Mouse (Mus musculus): ENCODE measurements around the gene Ankrd44. TPM values are rescaled to one million over a fixed set of nuclear protein-coding genes. Genes with fewer than 3 reads are reported as not detected.
"Not testable (repeated sequence)": the region's sequence is repeated elsewhere in the genome, so short reads cannot be mapped to it uniquely, and the experiment has no call there.

Ankrd44 gene
- 29.9 and 31.4 TPM in 2 replicates for polyA plus RNA-seq (2015; fragmentation: Nextera tagmentation; extraction: Ambion mirVana)

- WGBS, result under 1% methylated on average over 69 of the region's 94 CpGs
- no peaks in the 10 kb centered on the region for H3K27me3 ChIP-seq (ENCODE audit: control insufficient read depth, insufficient read depth, low read depth, low read length)
- peak within 1 kb of the TSS; percentile 57 for H3K4me2 ChIP-seq (ENCODE audit: low read length)
- H3K9ac ChIP-seq (ENCODE audit: low read depth, low read length), result peak within 1 kb of the TSS; percentile 98
- no peaks in the 10 kb centered on the region for H3K36me3 ChIP-seq (ENCODE audit: control insufficient read depth, insufficient read depth, low read length)
- H3K4me3 ChIP-seq (ENCODE audit: low read depth, low read length), result peak within 1 kb of the TSS; percentile 79
- peak; percentile 95 for ATAC-seq
- peak within 1 kb of the TSS; percentile 97 for H3K27ac ChIP-seq (ENCODE audit: low read length)
- H3K9me3 ChIP-seq (replicated peaks; ENCODE audit: control insufficient read depth, low read length, poor library complexity, severe bottlenecking), result no peaks in the 10 kb centered on the region
- H3K4me1 ChIP-seq (ENCODE audit: control insufficient read depth, insufficient read depth, low read length), result peaks cover 18% of the 10 kb centered on the region
Observed at GRCm38 (mm10) chr1:54925971-54926771, at the start of gene Ankrd44. TSS of gene Ankrd44 (minus strand) at chr1:54926387.

GRCm38 (mm10) chr1:54971687-54972404 lies 45.7 kb upstream of the Ankrd44 start:
- no peaks in the 10 kb centered on the region for H3K36me3 ChIP-seq (ENCODE audit: control insufficient read depth, insufficient read depth, low read length)
- no peak overlapping the region for H3K9ac ChIP-seq (ENCODE audit: low read depth, low read length)
- no peak overlapping the region for H3K4me3 ChIP-seq (ENCODE audit: low read depth, low read length)
- no peak for ATAC-seq
- no peaks in the 10 kb centered on the region for H3K9me3 ChIP-seq (replicated peaks; ENCODE audit: control insufficient read depth, low read length, poor library complexity, severe bottlenecking)
- no peaks in the 10 kb centered on the region for H3K27me3 ChIP-seq (ENCODE audit: control insufficient read depth, insufficient read depth, low read depth, low read length)
- H3K27ac ChIP-seq (ENCODE audit: low read length), result no peak overlapping the region
- H3K4me2 ChIP-seq (ENCODE audit: low read length), result no peak overlapping the region
- 88% methylated on average over 5 of the region's 5 CpGs for WGBS
- H3K4me1 ChIP-seq (ENCODE audit: control insufficient read depth, insufficient read depth, low read length), result no peaks in the 10 kb centered on the region

- H3K4me1 ChIP-seq (ENCODE audit: control insufficient read depth, insufficient read depth, low read length), result no peaks in the 10 kb centered on the region
- H3K27me3 ChIP-seq (ENCODE audit: control insufficient read depth, insufficient read depth, low read depth, low read length), result no peaks in the 10 kb centered on the region
- no peak for ATAC-seq
- H3K4me2 ChIP-seq (ENCODE audit: low read length), result no peak overlapping the region
- H3K36me3 ChIP-seq (ENCODE audit: control insufficient read depth, insufficient read depth, low read length), result no peaks in the 10 kb centered on the region
- no peaks in the 10 kb centered on the region for H3K9me3 ChIP-seq (replicated peaks; ENCODE audit: control insufficient read depth, low read length, poor library complexity, severe bottlenecking)
- no peak overlapping the region for H3K9ac ChIP-seq (ENCODE audit: low read depth, low read length)
- 97% methylated on average over 3 of the region's 3 CpGs for WGBS
- H3K4me3 ChIP-seq (ENCODE audit: low read depth, low read length), result no peak overlapping the region
- H3K27ac ChIP-seq (ENCODE audit: low read length), result no peak overlapping the region
Observed at GRCm38 (mm10) chr1:54966858-54967257, 40.7 kb upstream of the Ankrd44 start.

- 62% methylated on average over 11 of the region's 11 CpGs for whole genome bisulfite sequencing
- H3K4me2 ChIP-seq (ENCODE audit: low read length), result no peak overlapping the region
- H3K27ac ChIP-seq (ENCODE audit: low read length), result no peak overlapping the region
- H3K4me3 ChIP-seq (ENCODE audit: low read depth, low read length), result no peak overlapping the region
- no peaks in the 10 kb centered on the region for H3K36me3 ChIP-seq (ENCODE audit: control insufficient read depth, insufficient read depth, low read length)
- H3K4me1 ChIP-seq (ENCODE audit: control insufficient read depth, insufficient read depth, low read length), result no peaks in the 10 kb centered on the region
- no peaks in the 10 kb centered on the region for H3K27me3 ChIP-seq (ENCODE audit: control insufficient read depth, insufficient read depth, low read depth, low read length)
- H3K9me3 ChIP-seq (replicated peaks; ENCODE audit: control insufficient read depth, low read length, poor library complexity, severe bottlenecking), result no peaks in the 10 kb centered on the region
- H3K9ac ChIP-seq (ENCODE audit: low read depth, low read length), result no peak overlapping the region
- ATAC-seq, result no peak
Observed at GRCm38 (mm10) chr1:54965159-54965995, 39.2 kb upstream of the Ankrd44 start.

GRCm38 (mm10) chr1:54961724-54962123 lies 35.5 kb upstream of the Ankrd44 start:
- H3K27ac ChIP-seq (ENCODE audit: low read length), result no peak overlapping the region
- 91% methylated on average over 9 of the region's 9 CpGs for WGBS
- H3K36me3 ChIP-seq (ENCODE audit: control insufficient read depth, insufficient read depth, low read length), result no peaks in the 10 kb centered on the region
- H3K4me2 ChIP-seq (ENCODE audit: low read length), result no peak overlapping the region
- H3K27me3 ChIP-seq (ENCODE audit: control insufficient read depth, insufficient read depth, low read depth, low read length), result no peaks in the 10 kb centered on the region
- no peaks in the 10 kb centered on the region for H3K4me1 ChIP-seq (ENCODE audit: control insufficient read depth, insufficient read depth, low read length)
- no peak for ATAC-seq
- no peaks in the 10 kb centered on the region for H3K9me3 ChIP-seq (replicated peaks; ENCODE audit: control insufficient read depth, low read length, poor library complexity, severe bottlenecking)
- H3K4me3 ChIP-seq (ENCODE audit: low read depth, low read length), result no peak overlapping the region
- H3K9ac ChIP-seq (ENCODE audit: low read depth, low read length), result no peak overlapping the region

- Histone ChIP-seq H3K4me1 (ENCODE audit: control insufficient read depth, insufficient read depth, low read length) (no peaks in the 10 kb centered on the region), H3K9me3 (replicated peaks; ENCODE audit: control insufficient read depth, low read length, poor library complexity, severe bottlenecking) (no peaks in the 10 kb centered on the region)
- WGBS, result 76% methylated on average over 9 of the region's 9 CpGs
Observed at GRCm38 (mm10) chr1:54960613-54961165, 34.5 kb upstream of the Ankrd44 start.

GRCm38 (mm10) chr1:54958525-54958924 lies 32.3 kb upstream of the Ankrd44 start:
- H3K4me1 ChIP-seq (ENCODE audit: control insufficient read depth, insufficient read depth, low read length), result no peaks in the 10 kb centered on the region
- ATAC-seq, result no peak
- H3K27me3 ChIP-seq (ENCODE audit: control insufficient read depth, insufficient read depth, low read depth, low read length), result no peaks in the 10 kb centered on the region
- 76% methylated on average over 3 of the region's 3 CpGs for WGBS
- H3K27ac ChIP-seq (ENCODE audit: low read length), result no peak overlapping the region
- no peak overlapping the region for H3K4me2 ChIP-seq (ENCODE audit: low read length)
- no peak overlapping the region for H3K4me3 ChIP-seq (ENCODE audit: low read depth, low read length)
- no peaks in the 10 kb centered on the region for H3K9me3 ChIP-seq (replicated peaks; ENCODE audit: control insufficient read depth, low read length, poor library complexity, severe bottlenecking)
- no peak overlapping the region for H3K9ac ChIP-seq (ENCODE audit: low read depth, low read length)
- no peaks in the 10 kb centered on the region for H3K36me3 ChIP-seq (ENCODE audit: control insufficient read depth, insufficient read depth, low read length)

More at GRCm38 (mm10) chr1:54960613-54961165, 34.5 kb upstream of the Ankrd44 start:
- no peak overlapping the region for H3K4me3 ChIP-seq (ENCODE audit: low read depth, low read length)
- H3K27ac ChIP-seq (ENCODE audit: low read length), result no peak overlapping the region
- no peak overlapping the region for H3K9ac ChIP-seq (ENCODE audit: low read depth, low read length)
- no peak for ATAC-seq
- H3K4me2 ChIP-seq (ENCODE audit: low read length), result no peak overlapping the region
- no peaks in the 10 kb centered on the region for H3K36me3 ChIP-seq (ENCODE audit: control insufficient read depth, insufficient read depth, low read length)
- H3K27me3 ChIP-seq (ENCODE audit: control insufficient read depth, insufficient read depth, low read depth, low read length), result no peaks in the 10 kb centered on the region

- 87% methylated on average over 10 of the region's 14 CpGs for WGBS
- H3K27ac ChIP-seq (ENCODE audit: low read length); H3K36me3 ChIP-seq (ENCODE audit: control insufficient read depth, insufficient read depth, low read length); H3K4me3 ChIP-seq (ENCODE audit: low read depth, low read length); H3K27me3 ChIP-seq (ENCODE audit: control insufficient read depth, insufficient read depth, low read depth, low read length); H3K9me3 ChIP-seq (replicated peaks; ENCODE audit: control insufficient read depth, low read length, poor library complexity, severe bottlenecking); ATAC-seq; H3K4me2 ChIP-seq (ENCODE audit: low read length); H3K4me1 ChIP-seq (ENCODE audit: control insufficient read depth, insufficient read depth, low read length); H3K9ac ChIP-seq (ENCODE audit: low read depth, low read length): not testable (repeated sequence)
Observed at GRCm38 (mm10) chr1:54956995-54957394, 30.8 kb upstream of the Ankrd44 start.
